Mouse (Mus musculus) erythroblast, adult 5-6 weeks (primary cell): ENCODE measurements around the gene Acadl. TPM values are rescaled to one million over a fixed set of nuclear protein-coding genes. Genes with fewer than 3 reads are reported as not detected.

Source experiments
- ATAC-seq: replicated peaks from 2 replicates; pipeline ENCODE4 v1.8.0; 2016; ENCODE audit warnings: moderate number of reproducible peaks, mild to moderate bottlenecking, moderate TSS enrichment, inconsistent platforms; ENCODE audit not compliant: poor library complexity, low FRiP score, severe bottlenecking
- total RNA-seq, 2 experiments: library from RNA; stranded (forward) in 1 of 2; stranded (reverse) in 1 of 2; fragments of 150-400 nt in 1 of 2; fragments of 200-764, 138-1000 nt in 1 of 2; gene quantifications; 2 replicates each; pipeline versions ENCODE4 v1.2.3 to v1.2.4; 2015 to 2017; ENCODE audit warnings: low replicate concordance in 2 of 2

Acadl gene
- total RNA-seq, 2 experiments from 2014 or later, result 25.0 to 43.2 TPM

GRCm38 (mm10) chr1:66841510-66841909 lies 21.6 kb downstream of the Acadl start:
- no peak for ATAC-seq

- no peak for ATAC-seq
Measured at GRCm38 (mm10) chr1:66839755-66840438, 23.2 kb downstream of the Acadl start.

GRCm38 (mm10) chr1:66839135-66839534 lies 23.9 kb downstream of the Acadl start:
- no peak for ATAC-seq

GRCm38 (mm10) chr1:66838184-66839042 lies 24.7 kb downstream of the Acadl start:
- peak; percentile 90 for ATAC-seq

- no peak for ATAC-seq
Measured at GRCm38 (mm10) chr1:66837207-66837606, 25.9 kb downstream of the Acadl start.

GRCm38 (mm10) chr1:66832636-66833165 lies 30.4 kb downstream of the Acadl start:
- no peak for ATAC-seq

GRCm38 (mm10) chr1:66831824-66832600 lies 31.1 kb downstream of the Acadl start:
- ATAC-seq, result no peak

- no peak for ATAC-seq
Measured at GRCm38 (mm10) chr1:66829400-66830080, 33.5 kb downstream of the Acadl start.

GRCm38 (mm10) chr1:66821966-66822365 lies 41.1 kb downstream of the Acadl start:
- no peak for ATAC-seq

- ATAC-seq, result no peak
Measured at GRCm38 (mm10) chr1:66820241-66820640, 42.8 kb downstream of the Acadl start.

- peak; percentile 23 for ATAC-seq
Measured at GRCm38 (mm10) chr1:66817865-66818315, 45.2 kb downstream of the Acadl start.

- ATAC-seq, result peak; percentile 84
Measured at GRCm38 (mm10) chr1:66817453-66817839, 45.6 kb downstream of the Acadl start, which contains the start of gene Kansl1l. TSS of gene Kansl1l (minus strand) at chr1:66817562.

- ATAC-seq, result peak; percentile 47
Measured at GRCm38 (mm10) chr1:66816837-66817452, 46.1 kb downstream of the Acadl start.

- ATAC-seq, result peak; percentile 40
Measured at GRCm38 (mm10) chr1:66815941-66816777, 46.9 kb downstream of the Acadl start.

- ATAC-seq, result no peak
Measured at GRCm38 (mm10) chr1:66814756-66815155, 48.3 kb downstream of the Acadl start.

- ATAC-seq, result no peak
Measured at GRCm38 (mm10) chr1:66813191-66813590, 49.9 kb downstream of the Acadl start.

GRCm38 (mm10) chr1:66806821-66807220 lies 56.3 kb downstream of the Acadl start:
- ATAC-seq, result no peak

- no peak for ATAC-seq
Measured at GRCm38 (mm10) chr1:66805408-66805807, 57.7 kb downstream of the Acadl start.
